Mouse (Mus musculus): Measurements from ENCODE around the gene Bend5. TPM values are rescaled to one million over a fixed set of nuclear protein-coding genes. Genes with fewer than 3 reads are reported as not detected.

The Bend5 gene
- total RNA-seq, 2 experiments from 2014 or later, result 15.5 to 17.9 TPM

GRCm38 (mm10) chr4:111483499-111483898 lies 68.7 kb downstream of the Bend5 start:
- no peak for DNase-seq (ENCODE audit: low spot score in 2 of 2)

- DNase-seq (ENCODE audit: low spot score in 2 of 2), result no peak
Observed at GRCm38 (mm10) chr4:111485189-111485588, 70.4 kb downstream of the Bend5 start.

GRCm38 (mm10) chr4:111486187-111486586 lies 71.4 kb downstream of the Bend5 start:
- no peak for DNase-seq (ENCODE audit: low spot score in 2 of 2)

- no peak for DNase-seq (ENCODE audit: low spot score in 2 of 2)
Observed at GRCm38 (mm10) chr4:111487233-111487843, 72.5 kb downstream of the Bend5 start.

- no peak for DNase-seq (ENCODE audit: low spot score in 2 of 2)
Observed at GRCm38 (mm10) chr4:111493750-111494404, 79.1 kb downstream of the Bend5 start.

GRCm38 (mm10) chr4:111495949-111496348 lies 81.1 kb downstream of the Bend5 start:
- peak; percentile 85 to 89 for DNase-seq (ENCODE audit: low spot score in 2 of 2)

- peak; percentile 70 to 83 for DNase-seq (ENCODE audit: low spot score in 2 of 2)
Observed at GRCm38 (mm10) chr4:111498751-111499150, 83.9 kb downstream of the Bend5 start.

- no peak for DNase-seq (ENCODE audit: low spot score in 2 of 2)
Observed at GRCm38 (mm10) chr4:111501441-111501840, 86.6 kb downstream of the Bend5 start.

GRCm38 (mm10) chr4:111502965-111503727 lies 88.3 kb downstream of the Bend5 start:
- DNase-seq (ENCODE audit: low spot score in 2 of 2), result no peak

GRCm38 (mm10) chr4:111504952-111505351 lies 90.1 kb downstream of the Bend5 start:
- no peak for DNase-seq (ENCODE audit: low spot score in 2 of 2)
